ENCODE assay signal across 8 mouse cellular contexts in genomic region chr10:91240856-91241610, GRCm38 (mm10). TPM values are rescaled to one million over a fixed set of nuclear protein-coding genes. Genes with fewer than 3 reads are reported as not detected.
A peak's percentile ranks its signal among the peaks of the same experiment; 100 is the strongest.
DNase-seq lines count a peak whose midpoint lies in the region; ATAC-seq and TF ChIP-seq lines count a peak whose summit lies in the region.

No protein-coding gene starts in this region.

- peaks cover 24% of the 10 kb centered on the region for H3K4me1 ChIP-seq in embryonic fibroblast, embryonic 13.5 days (ENCODE audit: control insufficient read depth, insufficient read depth, low read length)
- H3K4me1 ChIP-seq in limb, embryonic 11.5 days (ENCODE audit: control insufficient read depth, insufficient read depth, low read length), result peaks cover 15% of the 10 kb centered on the region
- H3K4me1 ChIP-seq in neural tube, embryonic 13.5 days (replicated peaks), result peaks cover 40% of the 10 kb centered on the region

- H3K27ac ChIP-seq in embryonic fibroblast, embryonic 13.5 days (ENCODE audit: insufficient read depth, low read length), result peak overlapping the region; percentile 65
- H3K27ac ChIP-seq in limb, embryonic 11.5 days (replicated peaks; ENCODE audit: low read depth, low read length), result peak overlapping the region; percentile 30; the same call in 1 of the 2 replicates
- peak overlapping the region; percentile 67 for H3K27ac ChIP-seq in neural tube, embryonic 13.5 days (replicated peaks)

- no peaks in the 10 kb centered on the region for H3K9me3 ChIP-seq in limb, embryonic 11.5 days (ENCODE audit: control insufficient read depth, low read length)
- no peaks in the 10 kb centered on the region for H3K9me3 ChIP-seq in neural tube, embryonic 13.5 days

- peak; percentile 9 for DNase-seq in embryo, embryonic 10 days (ENCODE audit: low spot score)
- no peak for DNase-seq in embryo, embryonic 11 days
- DNase-seq in heart, postnatal 36 days, result peak; percentile 72 to 78
- no peak for DNase-seq in limb, embryonic 11.5 days (ENCODE audit: low spot score)
- no peak for DNase-seq in spleen, postnatal 10 days (ENCODE audit: low spot score in 2 of 2)
- no peak for DNase-seq in cerebellum, adult 11 months

- intact Hi-C loops in heart, postnatal 36 days (cut with DNase I), result no loop called here

- no peak overlapping the region for H3K9ac ChIP-seq in limb, embryonic 11.5 days (ENCODE audit: low read length)
- no peak overlapping the region for H3K9ac ChIP-seq in neural tube, embryonic 13.5 days

- H3K27me3 ChIP-seq in limb, embryonic 11.5 days (ENCODE audit: control insufficient read depth, insufficient read depth, low read length), result no peaks in the 10 kb centered on the region
- no peaks in the 10 kb centered on the region for H3K27me3 ChIP-seq in neural tube, embryonic 13.5 days

- no peak overlapping the region for H3K4me2 ChIP-seq in limb, embryonic 11.5 days (ENCODE audit: low read depth, severe bottlenecking)
- H3K4me2 ChIP-seq in neural tube, embryonic 13.5 days, result no peak overlapping the region

- no peak overlapping the region for H3K4me3 ChIP-seq in embryonic fibroblast, embryonic 13.5 days (ENCODE audit: insufficient read depth, low read length)
- H3K4me3 ChIP-seq in limb, embryonic 11.5 days (ENCODE audit: low read depth, low read length), result no peak overlapping the region
- no peak overlapping the region for H3K4me3 ChIP-seq in neural tube, embryonic 13.5 days

- H3K36me3 ChIP-seq in limb, embryonic 11.5 days (ENCODE audit: control insufficient read depth, insufficient read depth, low read length), result no peaks in the 10 kb centered on the region
- H3K36me3 ChIP-seq in neural tube, embryonic 13.5 days, result no peaks in the 10 kb centered on the region

- no peak for TF ChIP-seq CTCF in embryonic fibroblast, embryonic 13.5 days (IDR thresholded peaks at IDR 0.05; ENCODE audit: borderline replicate concordance, insufficient read depth, low read length)

- WGBS in limb, embryonic 11.5 days, result 60% methylated on average over 10 of the region's 10 CpGs
- 47% methylated on average over 10 of the region's 10 CpGs for WGBS in neural tube, embryonic 13.5 days

- ATAC-seq in limb, embryonic 11.5 days (ENCODE audit: insufficient number of reproducible peaks, low FRiP score, low TSS enrichment, low read depth), result peak; percentile 62
- peak; percentile 60; the same call in 1 of the 2 replicates for ATAC-seq in neural tube, embryonic 13.5 days (ENCODE audit: low read depth)

- TF ChIP-seq POLR2A in embryonic fibroblast, embryonic 13.5 days (IDR thresholded peaks at IDR 0.05; ENCODE audit: low read depth, low read length), result no peak

RNA-seq across cellular contexts. Expression of gene Tmpo, which starts 59.9 kb away (rescaled TPM):
- polyA plus RNA-seq in embryonic fibroblast, embryonic 13.5 days (2011; ENCODE audit: insufficient read length, low read depth, missing spikeins), result 97.8 and 164 TPM in 2 replicates
- 10 to 100 TPM; 37.8 to 46.3 TPM for total RNA-seq in heart, postnatal 36 days (2021)
- 359 and 371 TPM in 2 replicates for polyA plus RNA-seq in limb, embryonic 11.5 days (2014; fragmentation: Nextera tagmentation; extraction: Ambion mirVana)
- polyA plus RNA-seq in neural tube, embryonic 13.5 days (2015; fragmentation: Nextera tagmentation; extraction: Ambion mirVana), result 111 and 141 TPM in 2 replicates

Comparison
In these comparisons a context has a peak if more than half of its experiments do, and no peak if none do; other contexts are left out.
1. DNase-seq: peak in embryo, embryonic 10 days (single experiment) and heart, postnatal 36 days (2 of 2); none in embryo, embryonic 11 days (single experiment), limb, embryonic 11.5 days (single experiment), spleen, postnatal 10 days (0 of 2) and cerebellum, adult 11 months (single experiment).
2. Peak in every context shown above with its lines, with median percentiles within 50 percentile points of each other: H3K27ac ChIP-seq.